Mouse (Mus musculus) cerebellum, adult (tissue): ENCODE results near the gene Tmem38b.

Source experiments
- ATAC-seq: cut with Nextera tagmentation; 2 replicates; pipeline ENCODE4 v1.9.2; 2017; ENCODE audit warnings: mild to moderate bottlenecking, moderate library complexity, mixed read lengths; ENCODE audit not compliant: insufficient number of reproducible peaks, low FRiP score, low TSS enrichment

Gene Tmem38b

DNA sequence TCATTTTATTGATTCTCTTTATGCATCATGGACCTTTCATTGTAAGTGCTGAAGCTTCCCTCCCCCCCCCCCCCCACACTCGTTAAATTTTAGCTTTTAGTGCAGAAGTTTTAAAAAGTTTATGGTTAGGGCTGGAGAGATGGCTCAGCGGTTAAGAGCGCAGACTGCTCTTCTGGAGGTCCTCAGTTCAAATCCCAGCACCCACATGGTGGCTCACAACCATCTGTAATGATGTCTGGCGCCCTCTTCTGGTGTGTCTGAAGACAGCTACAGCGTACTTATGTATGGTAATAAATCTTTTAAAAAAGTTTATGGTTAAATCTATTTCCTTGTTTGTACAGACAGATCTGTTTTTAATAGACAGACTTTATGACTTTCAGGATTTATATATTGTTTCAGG lies 2.0 kb downstream of the Tmem38b start:
- no peak for ATAC-seq

DNA sequence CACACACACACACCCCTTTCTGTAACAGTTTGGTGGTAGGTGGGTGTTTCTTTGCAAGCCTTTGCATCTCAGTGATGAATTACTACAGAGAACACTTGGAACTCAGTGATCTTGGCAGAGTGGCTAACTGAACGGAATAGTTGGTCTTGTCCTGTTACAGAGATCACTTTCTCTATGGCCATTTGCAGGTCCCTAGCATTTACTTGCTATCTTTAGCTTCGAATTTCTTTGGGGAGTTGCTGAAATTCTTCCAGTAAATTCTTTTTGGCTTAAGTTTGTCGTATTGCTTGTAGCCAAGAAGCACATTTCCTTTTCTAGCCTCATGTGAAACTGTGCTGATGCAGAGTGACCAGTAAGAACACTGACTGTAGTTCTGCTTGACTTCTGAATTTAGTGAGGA lies 3.1 kb downstream of the Tmem38b start:
- ATAC-seq = no peak

DNA sequence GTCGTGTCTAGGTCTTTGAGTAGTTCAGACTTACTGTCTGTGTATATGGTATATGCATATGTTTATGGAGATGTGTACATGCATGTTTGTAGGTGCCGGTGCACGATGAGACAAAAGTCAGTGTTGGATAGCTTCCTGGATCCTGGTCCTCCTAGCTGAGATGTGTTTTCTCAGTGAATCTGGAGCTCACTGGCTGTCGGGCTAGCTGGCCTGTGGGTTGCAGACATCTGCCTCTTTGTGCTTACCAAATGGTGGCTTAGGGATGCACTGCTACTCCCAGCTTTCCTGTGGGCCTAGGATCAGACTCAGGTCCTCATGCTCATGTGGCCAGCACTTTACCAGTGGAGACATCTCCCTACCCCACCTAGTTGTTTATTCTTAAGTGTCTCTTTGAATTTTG lies 4.2 kb downstream of the Tmem38b start:
- no peak for ATAC-seq

DNA sequence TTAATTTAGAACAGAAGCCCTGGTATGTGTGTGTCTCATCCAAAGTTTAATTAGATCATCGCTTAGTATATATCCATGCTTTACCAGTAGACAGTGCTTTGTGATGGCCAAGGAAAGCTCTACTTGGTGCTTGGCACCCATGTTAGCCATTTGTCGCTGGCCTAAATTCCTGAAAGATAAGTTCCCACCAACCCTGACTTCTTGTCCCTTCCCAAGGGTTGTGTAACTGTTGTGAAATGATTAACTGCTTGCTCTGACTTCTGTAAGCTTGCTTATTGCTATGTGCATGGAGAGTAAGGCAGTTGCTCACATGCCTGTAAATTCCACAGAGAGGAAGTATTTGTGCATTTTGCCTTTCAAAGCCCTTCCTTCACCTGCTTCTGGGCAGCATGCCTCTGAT lies 4.7 kb downstream of the Tmem38b start:
- ATAC-seq = no peak

DNA sequence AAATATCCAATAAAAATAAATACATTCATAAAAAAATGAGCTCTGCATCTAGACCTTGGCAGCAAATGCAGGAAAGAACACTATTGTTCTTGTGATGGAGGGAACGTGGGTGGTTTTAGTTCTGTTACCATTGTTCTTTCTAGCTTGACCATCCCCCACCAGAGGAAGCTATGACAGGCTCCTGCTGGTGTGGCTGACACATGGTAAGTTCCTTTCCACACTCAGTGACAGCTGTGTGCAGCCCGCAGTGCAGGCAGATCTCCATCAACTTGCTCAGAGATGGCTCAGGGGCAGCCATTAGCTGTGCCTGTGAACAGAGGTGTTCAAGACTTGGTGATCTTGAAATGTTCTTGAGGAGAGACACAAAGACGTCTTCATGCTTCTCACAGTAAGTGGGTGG lies 6.5 kb downstream of the Tmem38b start:
- no peak for ATAC-seq

DNA sequence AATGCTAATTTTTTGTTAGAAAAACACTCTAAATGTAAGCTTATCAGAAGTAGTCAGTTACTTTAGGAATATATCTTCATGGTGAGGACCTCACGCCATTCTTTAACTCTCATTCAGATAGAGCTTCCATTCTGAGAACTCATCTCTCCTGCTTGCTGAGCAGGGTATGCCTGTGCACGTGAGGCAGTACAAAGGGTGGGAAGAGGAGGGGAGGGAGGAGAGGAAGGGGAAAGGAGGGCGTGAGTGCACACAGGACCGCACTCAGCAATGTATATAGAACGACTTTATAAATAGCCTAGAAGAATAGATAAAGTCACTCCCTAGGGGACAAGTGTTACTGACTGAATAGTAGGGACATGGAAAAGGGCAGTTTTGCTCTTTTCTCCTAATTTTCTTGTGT lies 11.1 kb downstream of the Tmem38b start:
- ATAC-seq = no peak

DNA sequence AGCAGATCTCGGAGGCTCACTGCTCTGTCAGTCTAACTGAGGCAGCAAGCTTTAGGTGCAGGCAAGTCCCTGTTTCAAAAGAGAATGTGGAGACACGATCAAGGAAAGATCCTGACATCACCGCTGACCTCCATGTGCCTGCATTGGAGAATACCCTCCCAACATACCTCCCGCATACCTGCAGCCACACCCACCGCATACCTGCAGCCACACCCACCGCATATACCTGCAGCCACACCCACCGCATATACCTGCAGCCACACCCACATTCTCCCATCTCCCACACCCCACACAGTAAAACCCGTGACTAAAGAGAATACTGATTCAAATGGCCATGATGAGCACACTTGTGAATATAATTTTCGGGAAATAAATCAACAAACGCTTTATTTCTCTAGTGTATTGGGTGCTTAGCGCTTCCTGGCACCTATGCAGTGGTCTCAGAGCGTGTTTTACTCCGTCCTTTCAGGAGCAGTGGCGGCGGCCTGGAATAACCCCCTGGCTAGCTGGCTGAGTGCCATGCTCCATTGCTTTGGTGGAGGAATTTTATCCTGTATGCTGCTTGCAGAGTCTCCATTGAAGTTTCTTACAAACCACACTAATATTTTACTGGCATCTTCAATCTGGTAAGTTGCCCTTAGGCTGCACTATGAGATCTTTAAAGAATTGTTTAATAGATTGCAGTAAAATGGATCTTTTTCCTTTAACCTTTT lies 14.5 kb downstream of the Tmem38b start:
- no peak for ATAC-seq

DNA sequence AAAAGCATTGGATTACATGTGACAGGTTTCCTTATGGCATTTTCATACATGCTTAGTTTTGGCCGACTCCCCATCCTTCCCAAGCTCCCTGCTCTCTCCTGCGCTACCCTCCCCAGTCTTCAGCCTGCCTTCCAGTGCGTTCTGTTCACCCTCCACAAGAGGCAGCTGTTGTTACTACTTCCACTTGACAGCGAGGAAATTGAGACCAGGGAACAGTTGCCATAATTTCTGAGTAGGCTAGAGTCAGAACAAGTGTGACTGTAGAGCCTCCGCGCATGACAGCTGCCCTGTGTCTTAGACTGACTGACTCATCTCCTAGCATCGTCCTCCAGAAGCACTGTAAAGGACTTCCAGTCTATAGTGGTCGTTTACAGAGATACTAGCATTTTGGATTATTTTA lies 17.7 kb downstream of the Tmem38b start:
- no peak for ATAC-seq

DNA sequence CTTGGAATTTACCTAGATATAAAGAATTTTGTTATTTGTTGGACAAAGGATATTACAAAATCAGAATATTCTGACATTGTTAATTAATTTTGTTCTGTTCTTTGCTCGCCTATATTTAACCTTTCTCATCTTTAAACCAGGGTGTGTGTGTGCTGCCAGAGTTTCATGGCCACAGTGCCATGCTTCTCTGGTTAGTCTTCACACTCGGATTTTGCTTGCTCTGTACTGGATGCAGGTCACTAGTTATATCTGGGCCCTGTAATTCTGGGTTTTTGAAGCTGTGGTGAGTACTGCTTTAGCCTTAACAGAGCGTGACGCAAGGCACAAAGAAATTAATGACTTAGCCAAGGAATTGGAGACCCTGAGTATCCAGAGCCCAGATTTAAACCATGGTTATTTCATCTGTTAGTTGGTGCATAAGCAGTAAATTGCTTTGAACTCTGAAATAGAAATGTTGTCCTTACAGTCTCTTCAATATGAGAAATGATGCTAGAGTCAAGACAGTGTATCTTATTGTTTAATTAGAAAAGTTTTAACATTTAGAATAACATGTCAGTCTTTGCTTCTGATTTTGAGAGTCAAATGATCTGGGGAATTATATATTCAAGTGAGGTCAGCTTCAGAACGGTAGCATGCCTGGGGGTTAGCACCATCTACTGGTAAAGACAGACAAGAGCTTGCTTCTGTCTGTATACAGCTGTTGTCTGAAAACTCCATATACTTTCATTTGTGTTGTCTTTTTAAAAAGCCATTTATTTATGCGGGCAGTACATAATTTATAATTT lies 19.2 kb downstream of the Tmem38b start:
- ATAC-seq = no peak

DNA sequence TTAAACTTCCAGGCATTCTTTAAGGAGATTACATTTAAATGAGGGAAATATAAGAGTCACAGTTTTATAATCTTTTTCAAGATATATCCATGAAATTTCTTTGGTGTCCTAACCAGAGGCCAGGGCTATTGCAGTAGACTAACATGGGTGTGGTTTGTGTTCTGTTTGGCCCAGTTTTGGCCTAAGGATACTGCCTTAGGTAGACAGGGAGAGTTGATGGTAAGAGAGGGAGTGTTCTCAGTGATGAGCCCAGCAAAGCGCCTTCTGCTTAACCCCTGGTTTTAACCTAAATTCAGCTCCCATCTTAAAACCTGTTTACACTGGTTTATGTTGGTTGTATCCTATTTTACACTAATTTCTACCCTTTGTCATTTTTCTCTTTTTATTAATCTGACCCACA lies 19.8 kb downstream of the Tmem38b start:
- no peak for ATAC-seq

DNA sequence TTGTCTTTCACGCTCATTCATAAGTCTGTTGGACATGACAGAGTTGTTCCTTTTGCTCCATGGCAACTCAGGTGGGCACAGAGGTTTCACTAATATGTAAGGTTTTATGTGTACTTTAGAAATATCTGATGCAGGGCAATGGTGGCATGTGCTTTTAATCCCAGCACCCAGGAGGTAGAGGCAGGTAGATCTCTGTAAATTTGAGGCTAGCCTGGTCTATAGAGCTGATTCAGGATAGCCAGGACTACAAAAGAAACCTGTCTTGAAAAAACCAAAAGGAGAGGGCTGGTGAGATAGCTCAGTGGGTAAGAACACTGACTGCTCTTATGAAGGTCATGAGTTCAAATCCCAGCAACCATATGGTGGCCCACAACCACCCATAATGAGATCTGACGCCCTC lies 20.5 kb downstream of the Tmem38b start:
- no peak for ATAC-seq

DNA sequence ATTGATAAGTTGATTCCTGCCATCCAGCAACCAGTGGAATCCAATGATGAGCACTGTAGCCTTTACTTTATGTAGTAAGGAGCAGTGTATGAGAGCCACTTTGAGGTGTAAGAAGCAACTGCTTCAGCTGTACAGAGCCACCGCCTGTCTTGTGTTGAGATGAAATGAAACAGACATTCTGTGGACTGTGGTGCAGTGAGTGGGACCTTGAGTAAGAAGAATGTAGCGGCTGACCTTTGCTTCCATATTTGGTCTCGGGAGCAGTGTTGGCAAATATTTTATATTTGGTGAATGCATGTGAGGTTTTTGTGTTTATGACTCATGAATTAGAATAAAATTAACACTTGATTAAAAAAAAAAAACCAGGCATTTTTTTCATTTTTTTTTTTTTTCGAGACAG lies 21.7 kb downstream of the Tmem38b start:
- no peak for ATAC-seq

DNA sequence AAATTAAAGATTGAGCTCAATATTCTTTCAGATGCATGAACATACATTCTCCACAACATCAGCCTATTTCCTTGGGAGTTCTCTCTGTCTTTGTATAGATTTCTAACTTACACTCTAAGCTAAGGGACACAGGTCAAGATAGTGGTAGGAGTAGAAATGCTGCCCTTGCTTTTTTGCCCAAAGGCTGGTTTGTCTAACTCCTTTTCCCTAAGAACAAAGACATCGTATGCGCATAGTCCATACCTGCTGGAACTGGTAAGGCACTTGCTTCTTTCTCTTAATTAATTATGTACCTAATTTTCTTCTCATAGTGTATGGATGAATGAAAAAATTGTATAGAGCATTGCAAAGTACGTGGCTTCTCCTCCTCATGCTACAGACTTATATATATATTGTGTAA lies 22.5 kb downstream of the Tmem38b start:
- ATAC-seq = no peak

DNA sequence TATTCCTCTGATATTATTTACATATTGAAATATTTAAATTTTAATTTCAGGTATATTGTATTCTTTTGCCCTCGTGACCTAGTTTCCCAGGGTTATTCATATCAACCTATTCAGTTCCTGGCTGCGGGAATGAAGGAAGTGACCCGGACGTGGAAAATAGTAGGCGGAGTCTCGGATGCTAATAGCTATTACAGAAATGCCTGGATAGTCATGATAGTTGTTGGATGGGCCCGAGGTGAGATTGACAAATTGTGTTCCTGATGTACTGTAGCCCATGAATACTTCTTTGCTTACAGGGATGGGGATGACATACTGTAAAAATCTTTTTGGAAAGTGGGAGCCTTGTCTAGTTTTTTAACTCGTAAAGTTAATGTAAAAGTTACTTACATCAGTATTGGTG lies 23.0 kb downstream of the Tmem38b start:
- ATAC-seq = no peak

DNA sequence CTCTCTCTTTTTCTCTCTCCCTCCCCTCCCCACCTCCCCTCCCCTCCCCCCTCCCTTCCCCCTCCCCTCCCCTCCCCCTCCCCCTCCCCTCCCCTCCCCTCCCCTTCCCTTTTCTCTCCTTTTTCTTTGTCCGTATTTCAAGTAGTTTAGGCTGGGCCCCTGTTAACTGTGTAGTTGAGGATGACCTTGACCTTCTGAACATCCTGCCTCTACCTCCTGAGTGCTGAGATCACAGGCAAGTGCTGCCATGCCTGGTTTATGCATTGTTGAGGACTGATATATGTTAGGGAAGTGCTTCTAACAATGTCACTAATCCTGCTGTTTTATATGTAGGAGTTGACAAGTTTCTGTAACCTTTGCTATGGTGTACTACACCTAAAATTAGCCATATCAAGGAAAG lies 24.0 kb downstream of the Tmem38b start:
- ATAC-seq = no peak

DNA sequence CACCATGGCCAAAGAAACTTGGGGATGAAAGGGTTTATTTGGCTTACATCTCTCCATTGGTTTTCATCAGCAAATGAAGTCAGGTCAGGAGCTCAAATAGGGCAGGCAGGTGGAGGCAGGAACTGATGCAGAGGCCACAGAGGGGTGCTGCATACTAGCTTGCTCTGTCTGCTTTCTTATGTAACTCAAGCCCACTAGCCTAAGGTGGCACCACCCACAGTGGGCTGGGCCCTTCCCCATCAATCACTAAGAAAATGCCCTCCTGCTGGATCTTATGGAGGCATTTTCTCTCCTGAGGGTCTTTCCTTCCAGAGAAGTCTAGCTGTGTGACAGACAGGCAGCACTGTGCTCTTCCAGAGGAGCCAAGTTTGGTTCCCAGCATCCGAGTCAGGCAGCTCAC lies 27.5 kb downstream of the Tmem38b start:
- ATAC-seq = no peak

DNA sequence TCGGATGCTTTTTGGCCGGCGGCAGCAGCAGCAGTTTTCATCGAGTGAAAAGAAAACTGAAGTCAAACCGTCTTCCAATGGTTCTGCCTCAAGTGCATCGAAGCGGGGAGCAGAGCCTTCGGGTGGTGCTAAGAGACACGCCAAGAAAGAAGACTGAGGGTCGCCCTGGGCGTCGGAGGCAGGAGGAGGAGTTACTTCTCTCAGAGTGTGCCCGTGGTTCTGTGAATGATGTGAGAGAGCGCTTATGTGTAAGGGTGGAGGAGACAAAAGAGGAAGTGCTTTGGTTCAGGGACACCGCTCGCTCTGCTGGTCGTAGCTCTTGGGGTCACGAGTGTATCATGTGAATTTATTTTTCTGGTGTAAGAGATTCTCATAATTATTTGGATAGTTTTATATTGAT lies 34.1 kb downstream of the Tmem38b start:
- no peak for ATAC-seq

DNA sequence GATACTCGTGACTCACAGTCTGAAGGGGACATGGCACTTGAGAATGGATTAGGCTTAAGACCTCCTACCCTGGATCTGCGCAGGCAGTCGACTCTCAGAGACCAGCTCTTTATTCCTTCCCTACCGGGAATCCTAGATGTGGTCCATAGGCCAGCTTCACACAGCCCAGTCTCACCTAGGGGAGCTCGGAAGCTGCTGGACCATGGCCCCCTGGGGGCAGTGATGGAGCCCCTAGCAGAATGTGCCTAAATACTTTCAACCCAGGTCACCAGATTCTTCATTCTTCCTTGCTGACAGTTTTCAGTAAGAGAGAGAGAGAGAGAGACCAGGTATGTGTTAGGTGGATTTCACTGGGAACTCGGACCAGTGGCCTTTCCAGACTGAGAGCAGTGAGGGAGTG lies 36.3 kb downstream of the Tmem38b start:
- ATAC-seq = no peak

DNA sequence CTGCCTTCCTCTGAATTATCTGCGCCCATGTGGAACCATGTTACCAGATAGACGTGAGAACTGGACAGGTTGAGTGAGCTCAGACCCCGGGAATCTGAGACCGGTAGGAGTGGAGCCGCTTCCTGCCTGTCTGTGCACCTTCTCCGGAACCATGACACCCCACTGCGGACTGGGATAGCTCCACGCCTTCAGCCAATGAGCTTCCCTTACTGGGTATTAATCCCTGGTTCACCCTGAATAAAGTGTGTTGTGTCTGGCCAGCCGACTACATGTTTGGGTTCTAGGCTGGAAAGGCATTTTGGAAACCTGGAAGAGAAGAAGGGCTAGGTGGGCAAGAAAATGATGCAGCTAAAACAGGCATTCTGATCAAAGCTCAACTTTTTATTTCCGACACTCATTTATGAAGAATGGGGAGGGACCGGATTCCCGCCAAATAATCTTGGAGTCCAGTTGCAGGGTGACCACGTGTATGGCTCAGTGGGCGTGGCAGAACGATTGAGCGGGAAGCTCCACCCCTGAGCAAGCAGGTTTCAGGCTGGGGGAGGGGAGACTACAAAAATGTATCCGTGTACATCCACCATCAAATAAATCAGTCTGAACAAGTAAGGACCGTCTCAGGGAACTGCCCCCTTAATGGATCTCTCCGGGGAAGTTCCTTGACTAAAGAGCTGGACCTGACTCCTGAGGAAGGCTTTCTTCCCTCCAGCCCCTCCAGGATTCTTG lies 38.4 kb downstream of the Tmem38b start:
- ATAC-seq = no peak

DNA sequence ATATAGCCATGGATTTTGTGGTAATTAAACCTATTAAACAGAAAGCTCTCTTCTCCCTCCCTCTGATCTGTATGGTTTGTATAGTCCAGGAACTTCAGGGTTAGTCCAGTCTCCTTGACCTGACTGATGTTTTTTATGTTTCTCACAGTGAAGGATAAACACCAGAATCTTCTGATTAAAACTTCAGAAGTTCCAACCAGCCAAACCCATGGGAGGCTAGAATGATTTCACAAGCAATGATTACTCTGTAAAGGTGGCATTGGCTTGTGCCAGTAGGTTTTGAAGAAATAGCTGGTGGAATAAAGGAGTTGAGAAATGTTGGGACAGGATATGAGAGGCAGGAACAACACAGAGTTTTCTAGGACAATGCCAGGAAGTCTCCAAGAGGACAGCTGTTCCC lies 40.6 kb downstream of the Tmem38b start:
- no peak for ATAC-seq

DNA sequence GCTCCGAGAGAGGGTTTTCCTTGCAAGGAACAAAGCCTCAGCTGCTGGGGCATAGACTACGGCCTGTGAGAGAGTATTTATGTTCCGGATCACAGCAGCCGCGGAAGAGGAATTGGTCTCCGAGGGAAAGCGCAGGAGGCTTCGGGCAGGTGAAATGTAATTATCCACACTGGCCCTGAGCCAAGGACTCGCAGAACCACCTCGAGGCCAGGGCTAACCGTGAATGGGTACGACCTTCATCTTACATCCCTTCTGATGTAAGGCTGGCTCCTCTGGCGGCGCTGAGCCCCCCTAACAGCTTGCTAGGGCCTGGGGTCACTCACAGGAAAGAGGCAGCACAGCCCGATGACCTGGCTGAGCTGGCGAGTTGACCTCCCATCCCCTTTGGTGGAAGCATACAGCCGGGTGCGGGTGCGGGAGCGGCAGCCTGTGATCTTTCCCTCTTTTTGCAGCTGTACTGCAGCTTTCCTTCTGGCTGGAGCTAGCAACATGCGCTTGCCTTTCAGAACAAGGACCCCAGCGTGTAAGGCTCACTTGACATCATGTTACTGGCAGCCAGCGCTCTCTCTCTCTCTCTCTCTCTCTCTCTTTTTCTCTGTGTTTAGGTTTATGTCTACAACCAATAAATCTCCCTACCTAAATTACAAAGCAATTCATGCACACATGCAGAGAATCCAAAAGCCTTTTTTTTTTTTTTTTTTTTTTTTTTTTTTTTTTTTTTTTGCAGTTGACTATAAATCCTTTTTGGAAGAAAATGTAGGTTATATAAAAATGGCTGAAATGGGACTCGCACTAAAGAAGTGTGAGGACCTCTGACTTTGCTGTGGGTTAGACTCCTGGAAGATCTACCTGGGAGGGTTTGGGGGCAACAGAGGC lies 52.9 kb downstream of the Tmem38b start:
- no peak for ATAC-seq
